Mouse (Mus musculus) inflammation-experienced regulatory T-cells (primary cell): ENCODE data around the gene Chchd1. TPM values are rescaled to one million over a fixed set of nuclear protein-coding genes. Genes with fewer than 3 reads are reported as not detected.

ENCODE experiments used
- polyA plus RNA-seq, 2 experiments: library from polyadenylated mRNA; unstranded; fragments of 100-300 nt; shearing (Covaris generic); gene quantifications; one replicate each; pipeline ENCODE4 v1.2.1; 2017

Gene Chchd1
- polyA plus RNA-seq = 100 to 1,000 TPM; 100 to 109 TPM

GRCm38 (mm10) chr14:20702741-20703381, at the start of gene Chchd1:
Gene Chchd1, plus strand, starts transcription at chr14:20703006.

GRCm38 (mm10) chr14:20656361-20656760, 46.4 kb upstream of the Chchd1 start, which contains the start of gene Myoz1:
Gene Myoz1, minus strand, starts transcription at chr14:20656540.

GRCm38 (mm10) chr14:20668154-20668810, 34.5 kb upstream of the Chchd1 start, which contains the start of gene Synpo2l:
Gene Synpo2l, minus strand, starts transcription at chr14:20668354.

GRCm38 (mm10) chr14:20674064-20674833, 28.6 kb upstream of the Chchd1 start, which contains the start of gene Sec24c:
Gene Sec24c, plus strand, starts transcription at chr14:20674308.

GRCm38 (mm10) chr14:20694884-20695760, 7.7 kb upstream of the Chchd1 start, which contains the start of gene Fut11:
Gene Fut11, plus strand, starts transcription at chr14:20694968.

GRCm38 (mm10) chr14:20707201-20708190, 4.7 kb downstream of the Chchd1 start, which contains the start of gene Zswim8:
Gene Zswim8, plus strand, starts transcription at chr14:20707552.

GRCm38 (mm10) chr14:20733952-20734774, 31.4 kb downstream of the Chchd1 start, which contains the start of gene Ndst2:
Gene Ndst2, minus strand, starts transcription at chr14:20734562.

Other genes with a start within 250 kb of the Chchd1 start
- gene Anxa7, start 222.9 kb upstream of the Chchd1 start, polyA plus RNA-seq = 10 to 100 TPM; 53.2 to 67.1 TPM
- gene Mss51, start 206.1 kb upstream of the Chchd1 start, polyA plus RNA-seq = 1 to 10 TPM in 1 of 2 experiments, under 1 TPM in 1; 0.31 to 1.8 TPM
- gene Ppp3cb, start 156.4 kb upstream of the Chchd1 start, polyA plus RNA-seq = 10 to 100 TPM; 21.2 to 26.0 TPM
- 1 to 10 TPM in 1 of 2 experiments, under 1 TPM in 1; 0.78 to 3.6 TPM for gene Usp54, start 61.9 kb upstream of the Chchd1 start, polyA plus RNA-seq
- gene Myoz1, start 46.5 kb upstream of the Chchd1 start, polyA plus RNA-seq = 1 to 10 TPM in 1 of 2 experiments, not detected in 1; 4.7 TPM
- gene Synpo2l, start 34.7 kb upstream of the Chchd1 start, polyA plus RNA-seq = under 1 TPM; 0.14 to 0.37 TPM
- 100 to 1,000 TPM; 211 to 253 TPM for gene Sec24c, start 28.7 kb upstream of the Chchd1 start, polyA plus RNA-seq
- 10 to 100 TPM; 11.4 to 24.7 TPM for gene Fut11, start 8.0 kb upstream of the Chchd1 start, polyA plus RNA-seq
- gene Zswim8, start 4.5 kb downstream of the Chchd1 start, polyA plus RNA-seq = 10 to 100 TPM; 42.7 to 46.8 TPM
- gene Ndst2, start 31.6 kb downstream of the Chchd1 start, polyA plus RNA-seq = 10 to 100 TPM; 45.7 to 68.8 TPM
- 10 to 100 TPM in 1 of 2 experiments, 1 to 10 TPM in 1; 7.8 to 12.4 TPM for gene Camk2g, start 91.1 kb downstream of the Chchd1 start, polyA plus RNA-seq
- gene Plau, start 133.7 kb downstream of the Chchd1 start, polyA plus RNA-seq = not detected
- 1 to 10 TPM; 2.2 to 2.8 TPM for gene Vcl, start 226.4 kb downstream of the Chchd1 start, polyA plus RNA-seq